Mouse (Mus musculus) myocyte (in vitro differentiated cells): Measurements from ENCODE around the gene Stk35.

Experiments used
- CEBPB ChIP-seq: IDR thresholded peaks from 2 replicates; pipeline ENCODE4 v1.6.1; 2011; ENCODE audit warnings: mild to moderate bottlenecking, moderate library complexity; ENCODE audit not compliant: poor library complexity, insufficient read depth, severe bottlenecking
- E2F4 ChIP-seq: IDR thresholded peaks from one replicate; pipeline ENCODE4 v1.6.1; 2011; ENCODE audit warnings: mild to moderate bottlenecking, control low read depth, moderate library complexity; ENCODE audit not compliant: insufficient read depth
- MAX ChIP-seq: IDR thresholded peaks from one replicate; pipeline ENCODE4 v1.6.1; 2011; ENCODE audit warnings: low read depth, mild to moderate bottlenecking, control low read depth
- MYOD1 ChIP-seq, 3 experiments: IDR thresholded peaks; one replicate each; pipeline ENCODE4 v1.6.1; 2011; ENCODE audit warnings: control low read depth in 2 of 3, low read depth in 2 of 3, mild to moderate bottlenecking in 2 of 3, moderate library complexity in 1 of 3; ENCODE audit not compliant: insufficient read length in 2 of 3, control insufficient read depth in 1 of 3
- MYOG ChIP-seq, 3 experiments: IDR thresholded peaks; one replicate each; pipeline ENCODE4 v1.6.1; 2011; ENCODE audit warnings: control low read depth in 2 of 3, low read depth in 2 of 3, mild to moderate bottlenecking in 2 of 3; ENCODE audit not compliant: insufficient read length in 2 of 3, control insufficient read depth in 1 of 3, insufficient read depth in 1 of 3
- POLR2A ChIP-seq: IDR thresholded peaks from one replicate; pipeline ENCODE4 v1.6.1; 2011; ENCODE audit warnings: low read depth, mild to moderate bottlenecking, control low read depth, moderate library complexity; ENCODE audit not compliant: insufficient read length
- POLR2AphosphoS2 ChIP-seq: IDR thresholded peaks from one replicate; pipeline ENCODE4 v1.6.1; 2011; ENCODE audit warnings: low read depth, control low read depth; ENCODE audit not compliant: insufficient read length
- SRF ChIP-seq: IDR thresholded peaks from one replicate; pipeline ENCODE4 v1.6.1; 2011; ENCODE audit warnings: low read depth; ENCODE audit not compliant: control insufficient read depth, insufficient read length
- TCF12 ChIP-seq: IDR thresholded peaks from one replicate; pipeline ENCODE4 v1.6.1; 2011; ENCODE audit warnings: mild to moderate bottlenecking, control low read depth; ENCODE audit not compliant: poor library complexity, insufficient read depth, severe bottlenecking
- USF1 ChIP-seq: IDR thresholded peaks from one replicate; pipeline ENCODE4 v1.6.1; 2011; ENCODE audit warnings: low read depth, mild to moderate bottlenecking, control low read depth, moderate library complexity

DNA sequence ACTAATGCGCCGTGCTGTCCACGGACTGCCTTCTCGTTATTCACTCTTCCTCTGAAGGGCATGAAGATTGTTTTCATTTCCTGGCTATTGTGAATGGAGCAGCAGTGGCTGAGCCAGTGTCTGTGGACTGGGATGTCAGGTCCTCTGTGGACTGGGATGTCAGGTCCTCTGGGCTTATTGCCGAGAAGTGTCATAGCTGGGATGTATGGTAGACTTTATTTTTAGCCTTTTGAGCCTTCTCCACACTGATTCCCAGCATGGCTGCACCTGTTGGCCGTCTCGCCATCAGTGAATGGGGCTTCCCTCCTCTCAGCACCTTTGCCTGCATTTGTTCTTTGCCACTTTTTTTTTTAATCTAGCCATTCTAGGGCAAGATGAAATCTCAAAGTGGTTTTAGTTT is 71.8 kb downstream of the Stk35 start:
- TF ChIP-seq POLR2A (no peak), TCF12 (no peak), MYOG (IDR thresholded peaks at IDR 0.05; ENCODE audit: control insufficient read depth in 1 of 3, insufficient read depth in 1 of 3, insufficient read length in 2 of 3, low read depth in 2 of 3) (no peak), POLR2AphosphoS2 (no peak), MAX (no peak), USF1 (no peak), E2F4 (no peak), CEBPB (no peak), SRF (no peak), MYOD1 (IDR thresholded peaks at IDR 0.05; ENCODE audit: control insufficient read depth in 1 of 3, insufficient read length in 2 of 3, low read depth in 2 of 3) (no peak)
